Mouse (Mus musculus): Measurements from ENCODE around the gene Ccdc117. TPM values are rescaled to one million over a fixed set of nuclear protein-coding genes. Genes with fewer than 3 reads are reported as not detected.
A peak's percentile ranks its signal among the peaks of the same experiment; 100 is the strongest.
"Not testable (repeated sequence)": the region's sequence is repeated elsewhere in the genome, so short reads cannot be mapped to it uniquely, and the experiment has no call there.

Gene Ccdc117
- polyA plus RNA-seq, 1 experiment from 2014 or later = 12.2 TPM

DNA sequence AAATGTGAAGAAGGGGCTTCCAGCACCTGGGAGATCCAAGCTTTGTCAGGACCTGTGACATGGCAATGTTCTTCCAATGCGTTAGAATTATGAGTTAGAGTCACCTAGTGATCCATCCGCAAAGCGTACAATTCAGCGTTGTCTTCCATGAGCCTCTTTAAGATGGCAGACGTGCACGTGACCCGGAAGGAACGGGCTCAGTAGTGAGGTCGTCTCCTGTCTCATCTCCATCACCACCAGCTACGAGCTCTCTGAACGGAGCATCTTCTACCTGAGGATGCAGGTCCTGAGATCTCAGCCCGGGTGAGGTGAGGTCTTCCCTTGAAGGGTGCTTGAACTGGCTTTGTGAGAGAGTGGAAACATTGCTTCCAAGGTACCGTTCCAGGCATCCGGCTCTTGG, 25.4 kb downstream of the Ccdc117 start:
- no peaks in the 10 kb centered on the region for H3K27me3 ChIP-seq

GRCm38 (mm10) chr11:5516151-5516550, 25.8 kb downstream of the Ccdc117 start:
- 78% methylated on average over 7 of the region's 7 CpGs for whole genome bisulfite sequencing
- no peak overlapping the region for H3K9ac ChIP-seq

More for the DNA sequence above, 25.4 kb downstream of the Ccdc117 start:
- Histone ChIP-seq H3K36me3 (no peaks in the 10 kb centered on the region), H3K4me1 (replicated peaks) (0 out of 2 replicates have a peak, but pooled peaks cover 6% of the 10 kb centered on the region), H3K4me3 (no peak overlapping the region), H3K9ac (no peak overlapping the region), H3K9me3 (no peaks in the 10 kb centered on the region), H3K4me2 (no peak overlapping the region), H3K27ac (replicated peaks) (no peak overlapping the region)
- no peak for ATAC-seq (ENCODE audit: low read depth)
- 89% methylated on average over 14 of the region's 14 CpGs for WGBS

DNA sequence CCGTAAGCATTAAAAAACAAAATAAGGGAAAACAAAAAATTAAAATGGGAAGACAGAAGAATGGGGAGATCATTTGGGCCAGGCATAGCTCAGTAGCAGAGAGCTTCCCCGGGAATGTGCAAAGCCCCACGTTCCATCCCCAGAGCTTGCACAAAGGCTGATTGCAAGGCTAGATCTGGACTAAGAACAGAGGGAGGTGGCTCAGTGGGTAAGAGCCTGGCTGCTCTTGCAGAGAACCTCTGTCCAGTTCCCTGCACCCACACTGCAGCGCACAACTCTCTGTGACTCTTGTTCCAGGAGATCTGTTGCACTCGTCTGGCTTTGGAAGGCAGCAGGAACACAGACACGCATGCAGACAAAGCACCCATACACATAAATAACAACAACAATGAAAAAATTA, 26.3 kb downstream of the Ccdc117 start:
- Histone ChIP-seq H3K4me2 (no peak overlapping the region), H3K36me3 (no peaks in the 10 kb centered on the region), H3K4me1 (replicated peaks) (0 out of 2 replicates have a peak, but pooled peaks cover 6% of the 10 kb centered on the region), H3K9me3 (no peaks in the 10 kb centered on the region), H3K4me3 (no peak overlapping the region), H3K27me3 (no peaks in the 10 kb centered on the region), H3K27ac (replicated peaks) (no peak overlapping the region), H3K9ac (no peak overlapping the region)
- ATAC-seq (ENCODE audit: low read depth) = no peak
- WGBS = 86% methylated on average over 6 of the region's 6 CpGs

More at GRCm38 (mm10) chr11:5516151-5516550, 25.8 kb downstream of the Ccdc117 start:
- no peak for ATAC-seq (ENCODE audit: low read depth)
- Histone ChIP-seq H3K36me3 (no peaks in the 10 kb centered on the region), H3K4me1 (replicated peaks) (0 out of 2 replicates have a peak, but pooled peaks cover 6% of the 10 kb centered on the region), H3K4me3 (no peak overlapping the region), H3K9me3 (no peaks in the 10 kb centered on the region), H3K27me3 (no peaks in the 10 kb centered on the region), H3K27ac (replicated peaks) (no peak overlapping the region), H3K4me2 (no peak overlapping the region)

- H3K4me2 ChIP-seq = no peak overlapping the region
- H3K27me3 ChIP-seq = no peaks in the 10 kb centered on the region
- H3K9ac ChIP-seq = no peak overlapping the region
- H3K4me1 ChIP-seq (replicated peaks) = 0 out of 2 replicates have a peak, but pooled peaks cover 5% of the 10 kb centered on the region
- ATAC-seq (ENCODE audit: low read depth) = no peak
- no peaks in the 10 kb centered on the region for H3K9me3 ChIP-seq
- H3K36me3 ChIP-seq = no peaks in the 10 kb centered on the region
- 78% methylated on average over 6 of the region's 6 CpGs for WGBS
- H3K27ac ChIP-seq (replicated peaks) = no peak overlapping the region
- H3K4me3 ChIP-seq = no peak overlapping the region
Observed at GRCm38 (mm10) chr11:5515196-5515595, 26.8 kb downstream of the Ccdc117 start.

GRCm38 (mm10) chr11:5514091-5514490, 27.9 kb downstream of the Ccdc117 start:
- no peak overlapping the region for H3K9ac ChIP-seq
- no peak overlapping the region for H3K4me2 ChIP-seq
- no peak for ATAC-seq (ENCODE audit: low read depth)
- no peaks in the 10 kb centered on the region for H3K36me3 ChIP-seq
- H3K9me3 ChIP-seq = no peaks in the 10 kb centered on the region
- 90% methylated on average over 4 of the region's 4 CpGs for WGBS
- no peaks in the 10 kb centered on the region for H3K27me3 ChIP-seq
- H3K4me1 ChIP-seq (replicated peaks) = no peaks in the 10 kb centered on the region
- H3K4me3 ChIP-seq = no peak overlapping the region
- no peak overlapping the region for H3K27ac ChIP-seq (replicated peaks)

DNA sequence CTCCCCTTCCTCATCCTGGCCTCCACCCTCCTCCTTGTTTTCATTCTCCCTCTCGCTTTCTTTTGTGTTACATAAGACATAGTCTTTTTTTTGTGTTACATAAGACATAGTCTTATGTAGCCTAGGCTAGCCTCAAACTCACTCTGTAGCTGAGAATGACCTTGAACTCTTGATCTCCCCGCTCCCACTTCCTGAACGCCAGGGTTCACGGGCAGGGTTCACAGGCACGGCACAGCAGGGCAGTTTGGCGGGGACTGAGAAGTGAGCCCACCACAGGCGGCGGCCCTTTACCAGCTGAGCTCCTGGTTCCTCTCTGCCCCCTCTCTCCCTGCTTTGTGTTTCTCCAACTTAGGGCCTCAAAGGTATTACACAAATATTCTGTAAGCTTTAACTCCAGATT, 29.0 kb downstream of the Ccdc117 start:
- Histone ChIP-seq H3K27ac (replicated peaks) (no peak overlapping the region), H3K4me1 (replicated peaks) (no peaks in the 10 kb centered on the region), H3K4me2 (no peak overlapping the region), H3K36me3 (no peaks in the 10 kb centered on the region), H3K4me3 (no peak overlapping the region), H3K27me3 (no peaks in the 10 kb centered on the region), H3K9ac (no peak overlapping the region), H3K9me3 (no peaks in the 10 kb centered on the region)
- no peak for ATAC-seq (ENCODE audit: low read depth)
- 80% methylated on average over 8 of the region's 8 CpGs for WGBS

- Histone ChIP-seq H3K27me3 (no peaks in the 10 kb centered on the region), H3K4me2 (no peak overlapping the region), H3K4me3 (no peak overlapping the region), H3K36me3 (no peaks in the 10 kb centered on the region), H3K27ac (replicated peaks) (no peak overlapping the region), H3K9ac (no peak overlapping the region), H3K9me3 (no peaks in the 10 kb centered on the region), H3K4me1 (replicated peaks) (no peaks in the 10 kb centered on the region)
- WGBS = 80% methylated on average over 12 of the region's 12 CpGs
- no peak for ATAC-seq (ENCODE audit: low read depth)
Observed at GRCm38 (mm10) chr11:5512099-5512725, 29.8 kb downstream of the Ccdc117 start.

GRCm38 (mm10) chr11:5510686-5511085, 31.3 kb downstream of the Ccdc117 start:
- not testable (repeated sequence) for H3K27me3 ChIP-seq; H3K27ac ChIP-seq (replicated peaks); H3K4me1 ChIP-seq (replicated peaks); ATAC-seq (ENCODE audit: low read depth); H3K9ac ChIP-seq; H3K36me3 ChIP-seq; H3K4me3 ChIP-seq; H3K9me3 ChIP-seq; H3K4me2 ChIP-seq
- WGBS = no CpG with 5 or more reads among the region's 2 CpGs

DNA sequence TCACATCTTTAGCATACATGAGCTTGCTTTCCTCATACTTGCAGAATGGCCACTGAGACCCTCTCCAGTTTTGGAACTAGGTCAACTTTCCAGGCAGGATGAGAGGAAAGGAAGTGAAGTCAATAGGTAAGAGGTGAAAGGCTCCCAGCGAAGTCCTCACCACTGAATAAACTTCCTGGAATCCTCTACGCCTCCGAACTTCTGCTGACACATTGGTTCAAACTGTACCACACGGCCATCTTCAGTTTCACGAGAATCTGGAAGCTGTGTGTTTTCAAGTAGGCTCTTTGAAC, 31.9 kb downstream of the Ccdc117 start:
- ATAC-seq (ENCODE audit: low read depth) = no peak
- Histone ChIP-seq H3K9ac (no peak overlapping the region), H3K27ac (replicated peaks) (no peak overlapping the region), H3K4me1 (replicated peaks) (no peaks in the 10 kb centered on the region), H3K36me3 (no peaks in the 10 kb centered on the region), H3K4me3 (no peak overlapping the region), H3K4me2 (no peak overlapping the region), H3K9me3 (no peaks in the 10 kb centered on the region), H3K27me3 (no peaks in the 10 kb centered on the region)
- WGBS = 86% methylated on average over 5 of the region's 5 CpGs

DNA sequence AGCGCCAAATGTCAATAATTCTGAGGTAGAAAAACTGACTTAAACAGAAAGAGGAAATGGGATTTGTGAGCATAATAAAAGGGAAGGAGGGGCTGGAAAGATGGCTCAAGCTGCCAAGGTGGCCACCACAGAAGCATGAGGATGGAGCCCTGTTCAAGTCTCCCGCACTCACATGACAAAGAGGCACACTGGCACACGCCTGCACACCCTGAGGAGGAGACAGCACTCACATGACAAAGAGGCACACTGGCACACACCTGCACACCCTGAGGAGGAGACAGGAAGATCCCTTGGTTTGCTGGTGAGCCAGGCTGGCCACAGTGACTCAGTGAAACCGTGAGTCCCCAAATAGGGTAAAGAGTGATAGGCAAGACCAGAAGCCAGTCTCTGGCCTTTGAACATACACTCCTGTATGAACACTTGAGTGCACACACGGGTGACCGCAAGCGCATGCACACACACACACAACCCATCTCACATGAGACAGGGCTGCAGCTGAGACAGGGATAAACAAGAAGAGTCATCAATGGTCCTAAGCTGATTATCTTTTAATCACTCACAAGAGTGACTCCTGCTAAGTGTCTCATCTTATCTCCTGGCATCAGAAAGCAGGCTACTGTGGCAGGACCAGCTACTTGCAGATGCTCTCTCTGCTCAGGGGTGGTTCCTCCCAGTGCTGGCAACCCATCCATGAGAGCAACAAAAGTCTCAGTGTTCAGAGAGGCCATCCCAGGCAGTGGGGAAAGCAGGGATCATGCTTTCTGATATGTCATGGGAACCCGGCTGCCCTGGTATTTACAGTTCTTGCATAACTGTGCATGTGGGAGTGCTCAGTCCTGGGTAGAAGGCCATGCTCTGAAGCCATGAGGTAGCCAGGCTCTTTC, 32.5 kb downstream of the Ccdc117 start:
- H3K4me3 ChIP-seq = no peak overlapping the region
- no peak for ATAC-seq (ENCODE audit: low read depth)
- H3K9me3 ChIP-seq = no peaks in the 10 kb centered on the region
- H3K27me3 ChIP-seq = no peaks in the 10 kb centered on the region
- 89% methylated on average over 8 of the region's 8 CpGs for WGBS
- no peaks in the 10 kb centered on the region for H3K4me1 ChIP-seq (replicated peaks)
- H3K36me3 ChIP-seq = no peaks in the 10 kb centered on the region
- H3K4me2 ChIP-seq = no peak overlapping the region
- H3K27ac ChIP-seq (replicated peaks) = no peak overlapping the region
- H3K9ac ChIP-seq = no peak overlapping the region

GRCm38 (mm10) chr11:5505856-5506575, 36.0 kb downstream of the Ccdc117 start:
- H3K4me1 ChIP-seq (replicated peaks) = no peaks in the 10 kb centered on the region
- 46% methylated on average over 18 of the region's 18 CpGs for WGBS
- no peaks in the 10 kb centered on the region for H3K27me3 ChIP-seq
- no peak overlapping the region for H3K27ac ChIP-seq (replicated peaks)
- H3K4me3 ChIP-seq = no peak overlapping the region
- H3K9ac ChIP-seq = no peak overlapping the region
- no peaks in the 10 kb centered on the region for H3K36me3 ChIP-seq
- ATAC-seq (ENCODE audit: low read depth) = no peak
- H3K9me3 ChIP-seq = no peaks in the 10 kb centered on the region
- H3K4me2 ChIP-seq = 0 out of 2 replicates have a peak overlapping the region, but pooled peaks have one; percentile 14

DNA sequence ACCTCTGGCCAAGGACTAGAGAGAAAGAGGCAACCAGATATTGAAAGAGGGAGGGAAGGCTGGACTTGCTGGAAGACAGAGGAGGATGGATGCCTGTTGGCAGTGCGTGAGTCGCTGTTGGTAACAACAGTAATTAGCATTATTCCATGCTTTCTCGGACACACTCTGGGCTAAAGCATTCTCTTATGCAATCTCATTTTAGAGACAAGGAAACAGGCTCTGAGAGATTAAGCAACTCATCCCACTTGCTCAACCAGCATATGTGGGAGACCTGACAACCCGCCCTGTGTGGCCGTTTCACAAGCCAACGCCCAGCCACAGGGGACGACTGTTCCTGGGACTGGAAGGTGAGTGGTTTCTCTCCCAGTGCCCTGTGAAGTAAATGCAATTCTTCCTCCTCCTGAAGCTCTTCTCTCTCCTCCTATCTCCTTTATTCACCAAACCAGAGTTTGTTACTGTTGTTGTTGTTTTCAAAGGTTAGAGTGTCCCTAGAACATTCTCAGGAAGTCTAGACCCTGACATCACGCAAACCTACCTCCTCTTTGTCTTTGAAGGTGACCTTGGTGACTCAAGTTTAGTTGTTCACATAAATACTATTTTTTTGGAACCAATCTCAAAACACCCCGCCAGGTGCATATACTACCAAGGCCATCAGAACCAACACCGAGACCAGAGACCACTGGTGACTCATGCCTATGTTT, 39.5 kb downstream of the Ccdc117 start:
- no peak for ATAC-seq (ENCODE audit: low read depth)
- Histone ChIP-seq H3K36me3 (no peaks in the 10 kb centered on the region), H3K27me3 (no peaks in the 10 kb centered on the region), H3K4me2 (no peak overlapping the region), H3K4me1 (replicated peaks) (no peaks in the 10 kb centered on the region), H3K9me3 (no peaks in the 10 kb centered on the region), H3K27ac (replicated peaks) (no peak overlapping the region), H3K9ac (no peak overlapping the region), H3K4me3 (no peak overlapping the region)
- WGBS = 90% methylated on average over 10 of the region's 10 CpGs

Measured in neural tube, embryonic 13.5 days (tissue).